Comparison of ENCODE assay signal across 10 mouse cellular contexts in the genomic region with DNA sequence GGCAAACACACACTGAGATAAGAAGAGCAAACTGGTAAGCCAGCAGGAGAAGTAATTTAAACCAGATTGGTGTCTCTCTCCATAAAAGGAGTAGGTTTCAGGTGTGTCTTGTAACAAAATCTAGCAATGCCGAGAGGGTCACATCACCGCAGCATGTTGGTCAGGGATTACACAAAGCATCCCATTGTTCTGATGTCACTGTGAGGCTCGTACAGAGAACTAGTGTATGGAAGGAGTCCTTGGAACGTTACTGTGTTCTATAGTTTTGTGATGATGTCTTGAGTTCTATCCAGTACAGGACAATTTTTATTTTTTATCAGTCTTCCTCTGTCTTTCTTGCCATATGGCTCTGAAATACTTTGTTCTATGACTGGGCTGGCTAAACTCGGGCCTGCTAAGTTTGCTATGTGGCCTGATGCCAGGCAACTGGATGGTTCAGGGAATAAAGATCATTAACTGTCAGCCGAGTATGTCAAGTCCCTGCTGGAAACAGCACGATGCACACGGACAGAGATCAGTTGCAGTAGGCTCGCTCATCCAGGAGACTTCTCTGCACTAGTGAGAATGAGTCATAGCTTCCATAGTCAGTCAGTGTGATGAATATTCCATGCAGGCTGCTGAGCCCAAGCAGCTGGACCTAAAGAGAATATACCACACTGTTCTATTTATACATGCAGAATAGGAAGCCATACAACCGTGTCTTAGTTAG. TPM values are rescaled to one million over a fixed set of nuclear protein-coding genes. Genes with fewer than 3 reads are reported as not detected.
DNase-seq lines count a peak whose midpoint lies in the region; ATAC-seq and TF ChIP-seq lines count a peak whose summit lies in the region.
"Had no signal": no experiment of that assay in that cellular context is flagged by ENCODE, and none has a peak within 500 bp of the region (broad histone marks: within the 10 kb centered on the region; RNA-seq: fewer than 3 reads in every experiment).

No protein-coding gene starts in this region.

- no peak for TF ChIP-seq POLR2A in thymus, adult 2 months (IDR thresholded peaks at IDR 0.05; ENCODE audit: control insufficient read depth, extremely low read depth, insufficient read depth, low read length, poor library complexity)

- no peak for TF ChIP-seq CTCF in C2C12 (IDR thresholded peaks at IDR 0.05; ENCODE audit: control insufficient read depth, insufficient read depth, insufficient read length)
- no peak for TF ChIP-seq CTCF in thymus, adult 2 months (IDR thresholded peaks at IDR 0.05; ENCODE audit: borderline replicate concordance, control insufficient read depth, extremely low read depth, insufficient read depth, low read length, poor library complexity)

- no peak overlapping the region for H3K4me2 ChIP-seq in heart, embryonic 15.5 days
- H3K4me2 ChIP-seq in embryonic facial prominence, embryonic 15.5 days (replicated peaks): no peak overlapping the region
- no peak overlapping the region for H3K4me2 ChIP-seq in midbrain, embryonic 13.5 days (replicated peaks)
- H3K4me2 ChIP-seq: neural tube, embryonic 13.5 days had no signal

- WGBS in heart, embryonic 15.5 days: 37% methylated on average over 10 of the region's 10 CpGs
- 48% methylated on average over 10 of the region's 10 CpGs for WGBS in heart, embryonic 10.5 days
- 25% methylated on average over 10 of the region's 10 CpGs for WGBS in embryonic facial prominence, embryonic 15.5 days
- 80% methylated on average over 10 of the region's 10 CpGs for WGBS in thymus, adult 2 months
- 61% methylated on average over 10 of the region's 10 CpGs for WGBS in midbrain, embryonic 13.5 days

- 0 out of 2 replicates have a peak, but pooled peaks have one; percentile 43 for ATAC-seq in heart, embryonic 15.5 days (replicated peaks; ENCODE audit: insufficient number of reproducible peaks, insufficient read depth, low FRiP score, low read depth)
- ATAC-seq in embryonic facial prominence, embryonic 15.5 days (ENCODE audit: insufficient number of reproducible peaks, low FRiP score, low TSS enrichment, low read depth): peak; percentile 76
- no peak for ATAC-seq in midbrain, embryonic 13.5 days
- ATAC-seq: inflammation-experienced regulatory T-cells, adult 6 months had no signal

- H3K79me3 ChIP-seq in C2C12 (ENCODE audit: low read depth): no peaks in the 10 kb centered on the region

- H3K36me3 ChIP-seq in heart, embryonic 15.5 days: no peaks in the 10 kb centered on the region
- H3K36me3 ChIP-seq in heart, embryonic 10.5 days: no peaks in the 10 kb centered on the region
- no peaks in the 10 kb centered on the region for H3K36me3 ChIP-seq in C2C12 (ENCODE audit: control insufficient read depth, insufficient read depth)
- H3K36me3 ChIP-seq in embryonic facial prominence, embryonic 15.5 days: no peaks in the 10 kb centered on the region
- H3K36me3 ChIP-seq in thymus, adult 2 months (ENCODE audit: control insufficient read depth, insufficient read depth, low read length): no peaks in the 10 kb centered on the region
- no peaks in the 10 kb centered on the region for H3K36me3 ChIP-seq in midbrain, embryonic 13.5 days
- H3K36me3 ChIP-seq: neural tube, embryonic 13.5 days had no signal

- no peaks in the 10 kb centered on the region for H3K27me3 ChIP-seq in heart, embryonic 15.5 days
- no peaks in the 10 kb centered on the region for H3K27me3 ChIP-seq in heart, embryonic 10.5 days (ENCODE audit: insufficient read depth, poor library complexity, severe bottlenecking)
- H3K27me3 ChIP-seq in C2C12 (ENCODE audit: control insufficient read depth, insufficient read depth, insufficient read length): no peaks in the 10 kb centered on the region
- no peaks in the 10 kb centered on the region for H3K27me3 ChIP-seq in embryonic facial prominence, embryonic 15.5 days
- H3K27me3 ChIP-seq in thymus, adult 2 months (ENCODE audit: control insufficient read depth, insufficient read depth, low read length): no peaks in the 10 kb centered on the region
- no peaks in the 10 kb centered on the region for H3K27me3 ChIP-seq in midbrain, embryonic 13.5 days
- H3K27me3 ChIP-seq: neural tube, embryonic 13.5 days had no signal

- no peak for DNase-seq in heart, embryonic 10.5 days (ENCODE audit: low spot score)
- DNase-seq in left cerebral cortex, adult 9 months (ENCODE audit: low spot score in 2 of 2): peak; percentile 63 to 71
- DNase-seq in urinary bladder, adult 18-20 months (ENCODE audit: low spot score in 2 of 2): no peak
- DNase-seq in thymus, adult 2 months: no peak

- no peak overlapping the region for H3K4me3 ChIP-seq in heart, embryonic 15.5 days
- no peak overlapping the region for H3K4me3 ChIP-seq in heart, embryonic 10.5 days
- H3K4me3 ChIP-seq in C2C12 (ENCODE audit: insufficient read depth, poor library complexity, severe bottlenecking): no peak overlapping the region
- no peak overlapping the region for H3K4me3 ChIP-seq in embryonic facial prominence, embryonic 15.5 days (replicated peaks)
- H3K4me3 ChIP-seq in thymus, adult 2 months (ENCODE audit: control insufficient read depth, insufficient read depth, low read length): no peak overlapping the region
- H3K4me3 ChIP-seq in midbrain, embryonic 13.5 days (replicated peaks): no peak overlapping the region
- H3K4me3 ChIP-seq: neural tube, embryonic 13.5 days had no signal

- no peaks in the 10 kb centered on the region for H3K9me3 ChIP-seq in heart, embryonic 15.5 days (replicated peaks)
- no peaks in the 10 kb centered on the region for H3K9me3 ChIP-seq in heart, embryonic 10.5 days
- H3K9me3 ChIP-seq in embryonic facial prominence, embryonic 15.5 days (replicated peaks): no peaks in the 10 kb centered on the region
- H3K9me3 ChIP-seq in midbrain, embryonic 13.5 days: no peaks in the 10 kb centered on the region
- H3K9me3 ChIP-seq: neural tube, embryonic 13.5 days had no signal

- no peak overlapping the region for H3K9ac ChIP-seq in heart, embryonic 15.5 days
- H3K9ac ChIP-seq in embryonic facial prominence, embryonic 15.5 days: no peak overlapping the region
- H3K9ac ChIP-seq in midbrain, embryonic 13.5 days (replicated peaks): no peak overlapping the region
- H3K9ac ChIP-seq: neural tube, embryonic 13.5 days had no signal

- no peaks in the 10 kb centered on the region for H3K79me2 ChIP-seq in C2C12 (ENCODE audit: control insufficient read depth, insufficient read depth)

- no peak overlapping the region for H3ac ChIP-seq in C2C12 (ENCODE audit: control insufficient read depth, insufficient read length, low read depth)

- peaks cover 13% of the 10 kb centered on the region for H3K4me1 ChIP-seq in heart, embryonic 15.5 days (replicated peaks)
- peaks cover 10% of the 10 kb centered on the region; the same call in 1 of the 2 replicates for H3K4me1 ChIP-seq in heart, embryonic 10.5 days
- H3K4me1 ChIP-seq in embryonic facial prominence, embryonic 15.5 days: peaks cover 27% of the 10 kb centered on the region
- H3K4me1 ChIP-seq in thymus, adult 2 months (replicated peaks; ENCODE audit: control insufficient read depth, insufficient read depth, low read length): no peaks in the 10 kb centered on the region
- peaks cover 6% of the 10 kb centered on the region; the same call in 1 of the 2 replicates for H3K4me1 ChIP-seq in midbrain, embryonic 13.5 days (replicated peaks)

- H3K27ac ChIP-seq in heart, embryonic 15.5 days: no peak overlapping the region
- H3K27ac ChIP-seq in heart, embryonic 10.5 days: no peak overlapping the region
- peak overlapping the region; percentile 53; the same call in 1 of the 2 replicates for H3K27ac ChIP-seq in embryonic facial prominence, embryonic 15.5 days (replicated peaks)
- H3K27ac ChIP-seq in thymus, adult 2 months (ENCODE audit: control insufficient read depth, insufficient read depth, low read length): no peak overlapping the region
- H3K27ac ChIP-seq in midbrain, embryonic 13.5 days: no peak overlapping the region
- H3K27ac ChIP-seq: neural tube, embryonic 13.5 days had no signal

TF ChIP-seq in C2C12, 6 proteins besides CTCF, POLR2A, EP300 and RAD21:
- no peak for TF ChIP-seq MYOD1 (IDR thresholded peaks at IDR 0.05; ENCODE audit: control insufficient read depth, insufficient read length, low read depth)
- TF ChIP-seq MYOG (IDR thresholded peaks at IDR 0.05; ENCODE audit: control insufficient read depth, extremely low read depth, insufficient read length): no peak
- TF ChIP-seq FOSL1 (IDR thresholded peaks at IDR 0.05; ENCODE audit: insufficient read depth, low read length, poor library complexity, severe bottlenecking): peak; percentile 16
TF ChIP-seq in C2C12: peak in this region for 1.

RNA-seq across cellular contexts. Expression of gene Ccdc121, which starts 24.1 kb away (rescaled TPM):
- polyA plus RNA-seq in heart, embryonic 15.5 days (2015; fragmentation: Nextera tagmentation; extraction: Ambion mirVana): 0.24 and 0.34 TPM in 2 replicates
- 0.15 TPM in 1 of 2 replicates, not detected in the other for polyA plus RNA-seq in heart, embryonic 10.5 days (2016; fragmentation: Nextera tagmentation; extraction: Ambion mirVana)
- not detected for polyA plus RNA-seq in C2C12 (2012; fragmentation: generic; extraction: Trizol)
- 0.85 and 1.2 TPM in 2 replicates for polyA plus RNA-seq in embryonic facial prominence, embryonic 15.5 days (2015; fragmentation: Nextera tagmentation; extraction: Ambion mirVana)
- not detected in 2 replicates for polyA plus RNA-seq in thymus, adult 2 months (2012; rRNA removed)
- not detected in 2 replicates for polyA plus RNA-seq in midbrain, embryonic 13.5 days (2015; fragmentation: Nextera tagmentation; extraction: Ambion mirVana)
- polyA plus RNA-seq: inflammation-experienced regulatory T-cells, adult 6 months; neural tube, embryonic 13.5 days had no signal

RNA-seq across cellular contexts. Expression of gene Dnah14, which starts 41.0 kb away (rescaled TPM):
- 0.53 and 0.77 TPM in 2 replicates for polyA plus RNA-seq in heart, embryonic 15.5 days (2015; fragmentation: Nextera tagmentation; extraction: Ambion mirVana)
- 0.80 and 0.92 TPM in 2 replicates for polyA plus RNA-seq in heart, embryonic 10.5 days (2016; fragmentation: Nextera tagmentation; extraction: Ambion mirVana)
- polyA plus RNA-seq in C2C12 (2012; fragmentation: generic; extraction: Trizol): 0.50 TPM
- polyA plus RNA-seq in embryonic facial prominence, embryonic 15.5 days (2015; fragmentation: Nextera tagmentation; extraction: Ambion mirVana): 1.1 and 1.4 TPM in 2 replicates
- polyA plus RNA-seq in thymus, adult 2 months (2012; rRNA removed): 0.09 TPM in 1 of 2 replicates, not detected in the other
- polyA plus RNA-seq in midbrain, embryonic 13.5 days (2015; fragmentation: Nextera tagmentation; extraction: Ambion mirVana): 0.73 and 0.82 TPM in 2 replicates

Comparison
In these comparisons a context has a peak if more than half of its experiments do, and no peak if none do; other contexts are left out.
1. DNase-seq: peak in left cerebral cortex, adult 9 months (2 of 2); none in heart, embryonic 10.5 days (single experiment), urinary bladder, adult 18-20 months (0 of 2) and thymus, adult 2 months (single experiment).